Mouse (Mus musculus): ENCODE data around the gene Eepd1.

Eepd1 gene

GRCm38 (mm10) chr9:25541355-25541754 lies 60.0 kb downstream of the Eepd1 start:
- DNase-seq, result no peak

DNA sequence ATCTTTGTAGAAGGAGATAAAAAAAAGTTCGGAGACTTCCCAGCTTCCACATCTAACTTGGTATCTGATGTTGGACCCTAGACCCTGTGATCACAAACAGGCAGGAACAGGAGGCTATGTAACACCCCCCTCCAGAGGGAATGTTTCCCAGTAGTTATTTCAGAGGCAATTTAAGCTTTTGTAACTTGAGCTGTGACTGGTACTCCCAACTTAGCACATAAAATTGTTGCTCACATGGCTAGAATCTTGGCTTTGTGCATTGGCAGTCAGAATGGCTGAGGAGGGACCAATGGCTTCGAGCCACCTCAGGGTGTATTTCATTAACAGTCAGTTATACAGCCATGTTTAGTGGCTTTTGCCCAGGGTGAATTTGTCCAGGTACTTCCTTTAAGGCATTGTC lies 63.9 kb downstream of the Eepd1 start:
- DNase-seq, result no peak

DNA sequence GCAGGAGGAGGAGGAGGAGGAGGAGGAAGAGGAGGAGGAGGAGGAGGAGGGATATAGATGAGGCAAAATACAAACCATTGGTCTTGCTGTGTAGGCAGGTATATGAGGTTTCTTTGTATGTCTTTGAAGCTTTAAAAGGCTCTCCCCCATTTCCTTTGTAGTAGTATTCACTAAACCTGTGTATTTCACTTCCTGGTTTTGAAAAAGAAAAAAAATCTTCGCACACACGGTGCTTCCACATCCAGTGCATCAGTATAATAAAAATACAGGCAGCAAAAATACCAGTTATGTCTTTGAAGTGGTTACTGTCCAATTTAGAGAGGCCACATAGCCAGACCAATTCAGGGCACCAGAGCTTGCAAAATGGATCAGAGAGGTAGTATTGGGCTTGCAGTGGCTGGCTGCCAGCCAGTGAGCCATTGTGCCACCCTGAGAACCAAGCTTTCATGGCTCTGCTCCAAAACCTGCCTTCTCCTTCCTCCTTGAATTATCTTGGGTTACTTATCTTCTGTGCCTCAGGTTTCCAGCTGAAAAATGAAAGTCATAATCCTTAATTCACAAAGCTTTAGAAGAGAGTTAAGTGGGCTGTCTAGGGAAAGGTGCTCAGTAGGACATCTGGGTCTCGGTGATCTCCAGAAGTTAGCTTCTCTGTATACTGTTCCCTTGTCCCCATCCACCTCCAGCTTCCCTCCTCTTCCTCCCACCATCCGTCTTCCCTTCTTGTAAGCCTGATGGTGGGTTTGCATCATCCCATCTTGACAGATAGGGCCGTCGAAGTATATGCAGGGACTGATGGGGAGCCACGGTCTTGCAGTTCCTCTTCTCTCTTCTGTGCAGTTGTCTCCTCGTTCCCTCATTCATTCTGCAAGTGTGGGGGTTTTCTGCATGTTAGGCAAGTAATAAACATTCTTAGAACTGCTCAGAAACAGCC lies 68.0 kb downstream of the Eepd1 start:
- DNase-seq, result no peak

DNA sequence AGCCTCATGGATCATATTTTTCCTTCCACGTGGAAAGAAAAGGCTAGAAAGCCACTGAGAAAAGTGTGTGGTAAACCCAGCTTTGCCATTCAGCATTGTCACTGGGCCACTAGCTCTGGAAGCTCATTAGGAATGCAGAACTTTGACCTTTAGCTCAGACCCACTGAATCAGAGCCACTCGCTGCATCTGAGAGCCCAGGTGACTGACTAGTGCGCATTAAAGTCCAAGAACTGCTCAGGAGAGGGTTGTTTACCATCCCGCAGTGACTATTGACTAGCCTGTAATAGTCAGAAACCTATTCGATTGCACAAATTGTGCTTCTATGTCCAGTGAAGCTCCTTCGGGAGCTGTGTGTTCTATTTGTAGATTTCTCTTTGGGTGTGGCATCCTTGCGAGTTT lies 68.8 kb downstream of the Eepd1 start:
- DNase-seq, result no peak

DNA sequence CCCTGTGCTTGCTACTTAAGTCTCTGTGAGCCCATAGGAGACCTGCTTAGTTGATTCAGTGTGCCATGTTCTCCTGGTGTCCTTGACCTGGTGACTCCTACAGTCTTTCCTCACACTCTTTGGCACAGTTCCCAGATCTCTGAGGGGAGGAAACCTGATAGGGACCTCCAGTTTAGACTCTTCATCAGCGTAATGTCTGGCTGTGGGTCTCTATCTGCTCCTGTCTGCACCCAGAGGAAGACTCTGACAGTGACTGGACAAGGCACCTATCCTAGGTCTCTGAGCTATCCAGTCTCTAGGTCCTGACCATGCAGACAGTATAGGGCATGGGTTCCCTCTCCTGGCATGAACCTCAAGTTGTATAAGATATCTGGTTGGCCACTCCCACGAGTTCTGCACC lies 71.2 kb downstream of the Eepd1 start:
- DNase-seq, result no peak

GRCm38 (mm10) chr9:25554246-25554803 lies 73.0 kb downstream of the Eepd1 start:
- no peak for DNase-seq

DNA sequence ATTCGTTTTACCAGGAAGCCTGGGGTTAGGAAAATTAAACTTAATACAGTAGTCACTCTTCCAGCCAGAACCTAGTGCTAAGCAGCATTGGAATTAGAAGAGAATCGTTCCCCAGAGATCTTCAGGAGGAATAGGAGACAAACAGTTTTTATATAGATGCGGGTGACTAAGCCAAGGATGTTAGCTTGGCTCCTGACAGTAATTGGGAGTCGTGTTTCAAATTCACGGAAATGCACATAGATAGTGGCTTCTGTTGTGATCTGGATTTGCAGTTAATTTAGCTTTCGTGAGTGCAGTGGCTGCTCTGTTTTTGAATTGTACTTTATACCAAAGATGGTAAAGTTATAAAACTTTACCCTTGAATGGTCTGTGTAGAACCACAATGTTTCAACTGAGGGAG lies 73.9 kb downstream of the Eepd1 start:
- DNase-seq, result no peak

GRCm38 (mm10) chr9:25556008-25556407 lies 74.7 kb downstream of the Eepd1 start:
- no peak for DNase-seq

- no peak for DNase-seq
These were observed 76.0 kb downstream of the Eepd1 start for GRCm38 (mm10) chr9:25557378-25557777.

- no peak for DNase-seq
These were observed 77.5 kb downstream of the Eepd1 start for GRCm38 (mm10) chr9:25558834-25559233.

DNA sequence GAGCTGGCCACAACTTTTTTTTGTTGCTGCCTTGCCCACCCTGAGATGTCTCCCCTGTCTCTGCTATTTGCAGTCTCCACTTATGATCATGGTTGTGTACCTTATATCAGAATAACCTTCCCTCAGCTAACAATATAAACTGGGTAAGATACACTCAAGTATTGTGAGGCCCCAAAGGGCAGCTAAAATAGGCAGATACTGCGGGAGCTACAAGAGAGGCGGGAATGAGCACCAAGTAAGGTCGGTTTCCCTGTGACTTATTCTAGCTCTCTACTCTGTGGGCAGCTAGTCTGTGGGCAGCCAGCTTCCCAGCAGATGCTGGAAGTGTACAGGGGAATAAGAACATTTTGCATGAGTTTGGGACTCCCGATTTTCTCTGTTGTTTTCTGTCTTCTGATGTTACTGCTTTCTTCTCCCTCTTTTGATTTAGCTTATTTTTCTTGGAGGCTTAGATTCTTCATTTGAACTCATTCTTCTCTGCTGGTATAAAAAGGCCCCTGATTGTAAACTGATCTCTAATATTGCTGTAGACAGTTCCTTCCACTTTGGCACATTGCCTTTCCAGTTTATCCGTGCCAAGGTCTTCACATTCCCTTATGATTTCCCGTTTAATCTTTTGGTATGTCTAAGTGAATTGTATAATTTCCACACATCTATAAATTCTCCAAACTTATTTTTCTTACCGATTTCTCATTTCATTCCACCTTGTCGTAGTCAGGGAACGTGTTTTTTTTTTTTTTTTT lies 78.8 kb downstream of the Eepd1 start:
- no peak for DNase-seq

DNA sequence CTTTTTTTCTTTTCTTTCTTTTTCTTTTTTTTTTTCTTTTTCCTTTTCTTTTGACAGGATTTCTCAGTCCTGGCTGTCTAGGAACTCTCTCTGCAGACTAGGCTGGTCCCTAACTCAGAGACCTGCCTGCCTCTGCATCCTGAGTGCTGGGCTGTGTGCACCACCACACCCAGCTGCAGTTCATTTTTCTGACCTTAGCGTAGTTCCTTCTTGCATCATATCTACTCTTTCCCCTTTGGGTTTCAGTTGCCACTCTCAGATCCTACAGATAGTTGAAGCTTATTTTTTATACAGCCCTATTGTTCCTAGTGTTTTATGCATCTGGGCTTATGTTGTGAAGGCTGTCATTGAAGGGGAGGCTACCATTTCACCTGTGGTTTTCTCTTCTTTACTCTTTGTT lies 79.8 kb downstream of the Eepd1 start:
- no peak for DNase-seq

GRCm38 (mm10) chr9:25563806-25564205 lies 82.5 kb downstream of the Eepd1 start:
- no peak for DNase-seq

- DNase-seq, result no peak
These were observed 85.7 kb downstream of the Eepd1 start for GRCm38 (mm10) chr9:25567071-25567470.

DNA sequence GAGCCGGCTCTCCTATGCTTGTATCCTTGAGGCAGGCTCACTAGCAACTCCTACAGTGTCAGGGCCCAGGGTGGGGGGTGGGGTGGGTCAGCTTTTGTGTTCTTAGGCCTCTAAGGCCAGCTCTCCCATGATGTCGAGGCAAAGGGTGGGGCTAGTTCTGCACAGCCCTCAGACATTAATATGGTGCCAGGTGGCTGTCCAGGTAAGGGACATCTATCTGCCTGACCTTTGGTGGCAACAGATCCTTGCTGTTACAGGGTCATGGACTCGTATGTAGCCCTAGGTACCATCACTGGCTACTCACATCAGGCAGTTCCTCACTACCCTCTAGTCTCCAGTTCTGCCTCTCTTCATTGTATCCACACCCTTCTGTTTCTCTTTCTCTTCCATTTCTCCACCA lies 87.4 kb downstream of the Eepd1 start:
- no peak for DNase-seq

DNA sequence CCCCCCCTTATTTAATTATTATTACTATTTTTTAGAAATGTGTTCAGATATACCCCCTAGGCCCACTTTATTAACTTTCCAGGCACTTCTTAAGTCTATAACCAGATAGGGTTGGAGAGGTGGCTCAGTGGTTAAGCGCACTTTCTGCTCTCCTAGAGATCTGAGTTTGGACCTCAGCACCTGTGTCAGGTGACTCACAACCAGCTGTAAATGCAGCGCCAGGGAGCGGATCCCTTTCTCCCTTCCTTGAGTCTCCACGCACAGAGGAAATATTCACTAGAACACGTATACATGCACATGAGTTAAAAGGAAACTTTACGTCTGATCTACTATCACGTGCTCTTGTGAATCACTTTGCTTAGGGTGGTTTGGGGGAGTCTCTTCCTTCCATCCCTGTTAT lies 88.7 kb downstream of the Eepd1 start:
- no peak for DNase-seq

GRCm38 (mm10) chr9:25570436-25570835 lies 89.1 kb downstream of the Eepd1 start:
- DNase-seq, result no peak

- DNase-seq, result no peak
These were observed 90.0 kb downstream of the Eepd1 start for GRCm38 (mm10) chr9:25571381-25571780.

DNA sequence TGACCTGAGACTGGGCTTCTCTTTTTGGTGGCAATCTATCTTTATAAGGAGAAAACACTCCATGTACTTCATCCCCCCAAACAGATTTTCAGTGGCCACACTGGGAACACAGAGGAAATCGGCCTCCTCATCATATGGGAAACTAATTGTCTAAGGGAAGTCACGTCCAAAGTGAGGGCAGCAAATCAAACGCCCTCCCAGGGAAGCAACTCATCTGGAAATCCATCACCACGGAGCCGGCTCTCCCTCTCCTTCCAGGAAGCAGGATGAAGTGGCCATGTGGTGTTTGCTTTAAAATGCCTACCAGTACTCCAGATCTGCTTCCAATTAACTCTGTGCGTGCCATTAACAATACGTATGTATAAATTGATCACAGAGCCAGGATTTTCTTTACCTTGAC lies 92.4 kb downstream of the Eepd1 start:
- DNase-seq, result no peak

DNA sequence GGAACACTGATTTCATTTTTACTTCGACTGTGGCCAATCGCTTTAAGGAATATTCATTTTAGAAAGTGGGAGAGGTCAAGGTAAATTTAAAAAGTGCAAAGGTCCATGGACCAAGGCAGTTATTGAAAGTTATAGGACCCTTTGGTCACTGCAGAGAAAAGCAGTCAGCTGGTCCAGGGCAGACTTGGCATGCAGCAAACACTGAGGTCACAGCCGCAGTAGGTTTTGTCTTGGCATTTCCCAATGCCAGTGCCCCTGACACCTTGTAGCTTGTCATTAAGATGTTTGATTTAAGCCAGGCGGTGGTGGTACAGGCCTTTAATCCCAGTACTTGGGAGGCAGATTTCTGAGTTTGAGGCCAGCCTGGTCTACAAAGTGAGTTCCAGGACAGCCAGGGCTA lies 92.8 kb downstream of the Eepd1 start:
- DNase-seq, result no peak

GRCm38 (mm10) chr9:25578674-25579596 lies 97.6 kb downstream of the Eepd1 start:
- no peak for DNase-seq

GRCm38 (mm10) chr9:25583621-25584020 lies 102.3 kb downstream of the Eepd1 start:
- DNase-seq, result no peak

GRCm38 (mm10) chr9:25585614-25586013 lies 104.3 kb downstream of the Eepd1 start:
- no peak for DNase-seq
